Mouse (Mus musculus) heart, adult 2 months (tissue): ENCODE results near the gene Pdcd7.

Experiments used
- CTCF ChIP-seq: fragments of 200-600 bp; IDR thresholded peaks from 2 replicates; pipeline ENCODE4 v1.8.1; 2022; ENCODE audit warnings: antibody characterized with exemption, mild to moderate bottlenecking, moderate library complexity
- EP300 ChIP-seq: fragments of 200-500 bp; IDR thresholded peaks from 2 replicates; pipeline ENCODE4 v1.6.1; 2011; ENCODE audit warnings: low read depth, low read length, control low read depth; ENCODE audit not compliant: insufficient read depth

DNA sequence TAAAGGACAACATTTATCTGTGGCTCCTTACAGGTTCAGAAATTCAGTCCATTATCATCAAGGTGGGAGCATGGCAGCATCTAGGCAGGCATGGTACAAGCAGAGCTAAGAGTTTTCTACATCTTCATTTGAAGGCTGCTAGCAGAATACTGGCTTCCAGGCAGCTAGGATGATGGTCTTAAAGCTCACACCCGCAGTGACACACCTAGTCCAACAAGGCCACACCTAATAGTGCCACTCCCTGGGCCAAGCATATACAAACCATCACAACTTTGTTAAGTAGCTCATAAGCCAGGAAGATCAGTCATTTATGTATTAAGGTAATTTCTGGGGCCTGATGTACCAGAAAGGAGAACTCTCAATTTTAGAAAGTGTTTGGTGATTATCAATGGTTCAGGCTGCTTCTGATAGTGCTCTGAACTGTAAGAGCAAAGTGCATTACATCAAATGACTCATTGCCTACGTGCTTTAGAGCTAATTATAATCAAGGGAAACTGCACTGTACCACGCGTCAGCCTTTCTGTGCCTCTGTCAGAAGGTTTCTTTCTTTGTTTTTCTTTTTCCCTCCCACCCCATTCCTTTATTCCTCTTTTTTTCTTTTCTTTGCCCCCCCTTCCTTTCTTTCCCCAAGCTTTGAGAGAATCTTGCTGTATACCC is 43.4 kb upstream of the Pdcd7 start:
- TF ChIP-seq EP300: no peak
- no peak for TF ChIP-seq CTCF
